Mouse (Mus musculus) kidney, postnatal 4 days (tissue): ENCODE data around the gene Ifi35.
"Not testable (repeated sequence)": the region's sequence is repeated elsewhere in the genome, so short reads cannot be mapped to it uniquely, and the experiment has no call there.

ENCODE experiments used
- DNase-seq, 2 experiments: peaks; one replicate each; pipeline ENCODE4 v3.0.0; 2021; ENCODE audit warnings: mixed read lengths in 2 of 2

Gene Ifi35

GRCm38 (mm10) chr11:101448274-101448746 lies at the start of gene Ifi35:
Gene Ifi35, plus strand, starts transcription at chr11:101448407.
- DNase-seq: peak; percentile 76 to 85

GRCm38 (mm10) chr11:101415306-101415705 lies 32.9 kb upstream of the Ifi35 start:
- DNase-seq: no peak

GRCm38 (mm10) chr11:101416433-101417100 lies 31.6 kb upstream of the Ifi35 start:
- no peak for DNase-seq

GRCm38 (mm10) chr11:101417101-101417855 lies 30.9 kb upstream of the Ifi35 start, which contains the start of gene Aarsd1:
Gene Aarsd1, minus strand, starts transcription at chr11:101417615.
- DNase-seq: peak; percentile 93 to 94

GRCm38 (mm10) chr11:101418991-101419390 lies 29.2 kb upstream of the Ifi35 start:
- DNase-seq: no peak

- peak; percentile 37 to 60 for DNase-seq
Observed at GRCm38 (mm10) chr11:101419610-101420009, 28.6 kb upstream of the Ifi35 start.

GRCm38 (mm10) chr11:101420148-101420547 lies 28.1 kb upstream of the Ifi35 start:
- no peak for DNase-seq

GRCm38 (mm10) chr11:101424105-101424851 lies 23.9 kb upstream of the Ifi35 start, which contains the start of gene Gm27029:
Gene Gm27029, minus strand, starts transcription at chr11:101424796.
- peak; percentile 34 to 60 for DNase-seq

GRCm38 (mm10) chr11:101424925-101425813 lies 23.0 kb upstream of the Ifi35 start, which contains the start of the genes Rundc1 and Ptges3l:
Gene Rundc1, plus strand, starts transcription at chr11:101425085.
Gene Ptges3l, minus strand, starts transcription at chr11:101425333.
- DNase-seq: peak; percentile 100

- no peak for DNase-seq
Observed at GRCm38 (mm10) chr11:101426165-101426564, 22.0 kb upstream of the Ifi35 start.

- no peak for DNase-seq
Observed at GRCm38 (mm10) chr11:101431327-101431726, 16.9 kb upstream of the Ifi35 start.

- DNase-seq: no peak
Observed at GRCm38 (mm10) chr11:101433396-101433795, 14.8 kb upstream of the Ifi35 start.

- no peak for DNase-seq
Observed at GRCm38 (mm10) chr11:101435831-101436230, 12.4 kb upstream of the Ifi35 start.

- DNase-seq: no peak
Observed at GRCm38 (mm10) chr11:101436916-101437315, 11.3 kb upstream of the Ifi35 start.

- DNase-seq: not testable (repeated sequence)
Observed at GRCm38 (mm10) chr11:101438006-101438405, 10.2 kb upstream of the Ifi35 start.

GRCm38 (mm10) chr11:101441450-101442126 lies 6.6 kb upstream of the Ifi35 start:
- DNase-seq: not testable (repeated sequence)

GRCm38 (mm10) chr11:101442127-101442693 lies 6.0 kb upstream of the Ifi35 start, which contains the start of gene Rpl27:
Gene Rpl27, plus strand, starts transcription at chr11:101442298.
- DNase-seq: peak; percentile 95 to 97

GRCm38 (mm10) chr11:101442760-101443159 lies 5.4 kb upstream of the Ifi35 start:
- DNase-seq: no peak

GRCm38 (mm10) chr11:101446319-101446718 lies 1.9 kb upstream of the Ifi35 start:
- DNase-seq: no peak

- DNase-seq: not testable (repeated sequence)
Observed at GRCm38 (mm10) chr11:101446860-101447259, 1.3 kb upstream of the Ifi35 start.

GRCm38 (mm10) chr11:101447786-101448185 lies 421 bp upstream of the Ifi35 start:
- DNase-seq: no peak
